Mouse (Mus musculus): ENCODE results near the gene Cd38. TPM values are rescaled to one million over a fixed set of nuclear protein-coding genes. Genes with fewer than 3 reads are reported as not detected.

The Cd38 gene
- 3.4 and 3.8 TPM in 2 replicates for polyA plus RNA-seq (2016; fragmentation: Nextera tagmentation; extraction: Ambion mirVana)

GRCm38 (mm10) chr5:43868253-43868652 lies at the start of gene Cd38:
Cd38 (plus strand) TSS chr5:43868553.
- H3K27me3 ChIP-seq = peaks cover 10% of the 10 kb centered on the region; the same call in 1 of the 2 replicates
- ATAC-seq (ENCODE audit: low FRiP score, low read depth) = no peak
- no peaks in the 10 kb centered on the region for H3K36me3 ChIP-seq
- peaks cover 9% of the 10 kb centered on the region for H3K4me1 ChIP-seq
- H3K4me2 ChIP-seq (replicated peaks) = peak within 1 kb of the TSS; percentile 67
- no peaks in the 10 kb centered on the region for H3K9me3 ChIP-seq
- H3K9ac ChIP-seq (replicated peaks) = peak within 1 kb of the TSS; percentile 41; the same call in 1 of the 2 replicates
- peak within 1 kb of the TSS; percentile 35 for H3K4me3 ChIP-seq
- H3K27ac ChIP-seq (replicated peaks) = no peak within 1 kb of the TSS

- Histone ChIP-seq H3K9ac (replicated peaks) (no peak within 1 kb of the TSS), H3K36me3 (no peaks in the 10 kb centered on the region), H3K27ac (replicated peaks) (no peak within 1 kb of the TSS), H3K4me3 (no peak within 1 kb of the TSS), H3K9me3 (no peaks in the 10 kb centered on the region), H3K4me2 (replicated peaks) (no peak within 1 kb of the TSS), H3K27me3 (no peaks in the 10 kb centered on the region), H3K4me1 (no peaks in the 10 kb centered on the region)
- WGBS = 51% methylated on average over 12 of the region's 12 CpGs
- no peak for ATAC-seq (ENCODE audit: low FRiP score, low read depth)
Observed at GRCm38 (mm10) chr5:43818695-43819094, 49.7 kb upstream of the Cd38 start, which contains the start of gene Bst1. Bst1 (plus strand) TSS chr5:43818885.

GRCm38 (mm10) chr5:43820785-43821184 lies 47.6 kb upstream of the Cd38 start:
- ATAC-seq (ENCODE audit: low FRiP score, low read depth) = no peak
- 90% methylated on average over 11 of the region's 11 CpGs for WGBS
- H3K27me3 ChIP-seq = no peaks in the 10 kb centered on the region
- no peak overlapping the region for H3K4me3 ChIP-seq
- H3K36me3 ChIP-seq = no peaks in the 10 kb centered on the region
- H3K4me1 ChIP-seq = no peaks in the 10 kb centered on the region
- H3K9ac ChIP-seq (replicated peaks) = no peak overlapping the region
- H3K9me3 ChIP-seq = no peaks in the 10 kb centered on the region
- no peak overlapping the region for H3K4me2 ChIP-seq (replicated peaks)
- no peak overlapping the region for H3K27ac ChIP-seq (replicated peaks)

GRCm38 (mm10) chr5:43821538-43821937 lies 46.8 kb upstream of the Cd38 start, which contains the start of gene Fbxl5:
Fbxl5 (minus strand) TSS chr5:43821638.
- 82% methylated on average over 19 of the region's 19 CpGs for WGBS
- ATAC-seq (ENCODE audit: low FRiP score, low read depth) = no peak
- no peaks in the 10 kb centered on the region for H3K4me1 ChIP-seq

GRCm38 (mm10) chr5:43822199-43822598 lies 46.2 kb upstream of the Cd38 start:
- H3K9ac ChIP-seq (replicated peaks) = no peak overlapping the region
- no peak for ATAC-seq (ENCODE audit: low FRiP score, low read depth)
- WGBS = 68% methylated on average over 8 of the region's 8 CpGs
- no peaks in the 10 kb centered on the region for H3K4me1 ChIP-seq
- no peak overlapping the region for H3K4me2 ChIP-seq (replicated peaks)
- H3K9me3 ChIP-seq = no peaks in the 10 kb centered on the region
- no peak overlapping the region for H3K4me3 ChIP-seq
- H3K36me3 ChIP-seq = no peaks in the 10 kb centered on the region
- no peaks in the 10 kb centered on the region for H3K27me3 ChIP-seq
- H3K27ac ChIP-seq (replicated peaks) = no peak overlapping the region

More at GRCm38 (mm10) chr5:43821538-43821937, 46.8 kb upstream of the Cd38 start, which contains the start of gene Fbxl5:
- Histone ChIP-seq H3K9ac (replicated peaks) (no peak within 1 kb of the TSS), H3K27me3 (no peaks in the 10 kb centered on the region), H3K4me2 (replicated peaks) (no peak within 1 kb of the TSS), H3K4me3 (no peak within 1 kb of the TSS), H3K36me3 (no peaks in the 10 kb centered on the region), H3K27ac (replicated peaks) (no peak within 1 kb of the TSS), H3K9me3 (no peaks in the 10 kb centered on the region)

- no peaks in the 10 kb centered on the region for H3K4me1 ChIP-seq
- H3K27me3 ChIP-seq = no peaks in the 10 kb centered on the region
- ATAC-seq (ENCODE audit: low FRiP score, low read depth) = no peak
- no peaks in the 10 kb centered on the region for H3K36me3 ChIP-seq
- no peaks in the 10 kb centered on the region for H3K9me3 ChIP-seq
- H3K9ac ChIP-seq (replicated peaks) = no peak overlapping the region
- H3K27ac ChIP-seq (replicated peaks) = no peak overlapping the region
- no peak overlapping the region for H3K4me3 ChIP-seq
- 86% methylated on average over 3 of the region's 3 CpGs for WGBS
- no peak overlapping the region for H3K4me2 ChIP-seq (replicated peaks)
Observed at GRCm38 (mm10) chr5:43822824-43823223, 45.5 kb upstream of the Cd38 start.

- H3K4me3 ChIP-seq = no peak overlapping the region
- H3K4me1 ChIP-seq = no peaks in the 10 kb centered on the region
- no peaks in the 10 kb centered on the region for H3K27me3 ChIP-seq
- H3K27ac ChIP-seq (replicated peaks) = no peak overlapping the region
- no peak overlapping the region for H3K9ac ChIP-seq (replicated peaks)
- 90% methylated on average over 3 of the region's 3 CpGs for WGBS
- no peak for ATAC-seq (ENCODE audit: low FRiP score, low read depth)
- no peak overlapping the region for H3K4me2 ChIP-seq (replicated peaks)
- no peaks in the 10 kb centered on the region for H3K36me3 ChIP-seq
- H3K9me3 ChIP-seq = no peaks in the 10 kb centered on the region
Observed at GRCm38 (mm10) chr5:43824580-43824979, 43.8 kb upstream of the Cd38 start.

GRCm38 (mm10) chr5:43826883-43827282 lies 41.5 kb upstream of the Cd38 start:
- Histone ChIP-seq H3K27ac (replicated peaks) (no peak overlapping the region), H3K9me3 (no peaks in the 10 kb centered on the region), H3K9ac (replicated peaks) (no peak overlapping the region), H3K4me2 (replicated peaks) (no peak overlapping the region), H3K27me3 (no peaks in the 10 kb centered on the region), H3K36me3 (no peaks in the 10 kb centered on the region), H3K4me3 (no peak overlapping the region), H3K4me1 (no peaks in the 10 kb centered on the region)
- ATAC-seq (ENCODE audit: low FRiP score, low read depth) = no peak
- 91% methylated on average over 2 of the region's 2 CpGs for WGBS

- H3K4me3 ChIP-seq = no peak overlapping the region
- H3K4me1 ChIP-seq = no peaks in the 10 kb centered on the region
- no peaks in the 10 kb centered on the region for H3K9me3 ChIP-seq
- H3K4me2 ChIP-seq (replicated peaks) = no peak overlapping the region
- no peak overlapping the region for H3K27ac ChIP-seq (replicated peaks)
- 87% methylated on average over 9 of the region's 9 CpGs for WGBS
- no peak for ATAC-seq (ENCODE audit: low FRiP score, low read depth)
- no peaks in the 10 kb centered on the region for H3K27me3 ChIP-seq
- no peaks in the 10 kb centered on the region for H3K36me3 ChIP-seq
- H3K9ac ChIP-seq (replicated peaks) = no peak overlapping the region
Observed at GRCm38 (mm10) chr5:43827366-43827765, 41.0 kb upstream of the Cd38 start.

- ATAC-seq (ENCODE audit: low FRiP score, low read depth) = no peak
- H3K4me2 ChIP-seq (replicated peaks) = no peak overlapping the region
- no peak overlapping the region for H3K4me3 ChIP-seq
- 95% methylated on average over 7 of the region's 7 CpGs for WGBS
- H3K4me1 ChIP-seq = no peaks in the 10 kb centered on the region
- no peaks in the 10 kb centered on the region for H3K9me3 ChIP-seq
- H3K27ac ChIP-seq (replicated peaks) = no peak overlapping the region
- H3K27me3 ChIP-seq = no peaks in the 10 kb centered on the region
- H3K9ac ChIP-seq (replicated peaks) = no peak overlapping the region
- H3K36me3 ChIP-seq = no peaks in the 10 kb centered on the region
Observed at GRCm38 (mm10) chr5:43836590-43836989, 31.8 kb upstream of the Cd38 start.

GRCm38 (mm10) chr5:43837372-43837771 lies 31.0 kb upstream of the Cd38 start:
- no peaks in the 10 kb centered on the region for H3K9me3 ChIP-seq
- no peak for ATAC-seq (ENCODE audit: low FRiP score, low read depth)
- H3K36me3 ChIP-seq = no peaks in the 10 kb centered on the region
- H3K27me3 ChIP-seq = no peaks in the 10 kb centered on the region
- H3K4me2 ChIP-seq (replicated peaks) = no peak overlapping the region
- no peaks in the 10 kb centered on the region for H3K4me1 ChIP-seq
- no peak overlapping the region for H3K9ac ChIP-seq (replicated peaks)
- WGBS = 51% methylated on average over 5 of the region's 5 CpGs
- H3K4me3 ChIP-seq = no peak overlapping the region
- no peak overlapping the region for H3K27ac ChIP-seq (replicated peaks)

GRCm38 (mm10) chr5:43841144-43842010 lies 27.0 kb upstream of the Cd38 start:
- 52% methylated on average over 11 of the region's 11 CpGs for WGBS
- peaks cover 3% of the 10 kb centered on the region; the same call in 1 of the 2 replicates for H3K9me3 ChIP-seq
- no peak for ATAC-seq (ENCODE audit: low FRiP score, low read depth)

More at GRCm38 (mm10) chr5:43841144-43842010, 27.0 kb upstream of the Cd38 start:
- no peaks in the 10 kb centered on the region for H3K27me3 ChIP-seq
- H3K4me3 ChIP-seq = no peak overlapping the region
- no peaks in the 10 kb centered on the region for H3K36me3 ChIP-seq
- H3K9ac ChIP-seq (replicated peaks) = no peak overlapping the region
- peaks cover 5% of the 10 kb centered on the region; the same call in 1 of the 2 replicates for H3K4me1 ChIP-seq
- no peak overlapping the region for H3K4me2 ChIP-seq (replicated peaks)
- H3K27ac ChIP-seq (replicated peaks) = no peak overlapping the region

Data from midbrain, embryonic 12.5 days (tissue).